Mouse (Mus musculus) neural tube, embryonic 14.5 days (tissue): ENCODE results near the gene Svs1. TPM values are rescaled to one million over a fixed set of nuclear protein-coding genes. Genes with fewer than 3 reads are reported as not detected.

Experiments used
- ATAC-seq: fragments of 200-750 bp; cut with Nextera tagmentation; 2 replicates; pipeline ENCODE4 v1.8.0; 2017; ENCODE audit warnings: low read depth, mild to moderate bottlenecking, moderate TSS enrichment, moderate library complexity
- H3K27ac ChIP-seq: fragments of 300-500 bp; sonication (generic); 2 replicates; pipeline ENCODE4 v1.5.1; 2014; ENCODE audit warnings: low read depth, mild to moderate bottlenecking, control low read depth, low read length, moderate library complexity, mixed read lengths
- H3K27me3 ChIP-seq: fragments of 300-500 bp; sonication (generic); 2 replicates; pipeline ENCODE4 v1.6.1; 2014; ENCODE audit warnings: low read length; ENCODE audit not compliant: control insufficient read depth, insufficient read depth
- H3K36me3 ChIP-seq: fragments of 300-500 bp; sonication (generic); 2 replicates; pipeline ENCODE4 v1.6.1; 2014; ENCODE audit warnings: low read length, mixed read lengths; ENCODE audit not compliant: control insufficient read depth, insufficient read depth
- H3K4me1 ChIP-seq: fragments of 300-500 bp; sonication (generic); 2 replicates; pipeline ENCODE4 v1.6.1; 2014; ENCODE audit warnings: low read length; ENCODE audit not compliant: control insufficient read depth, insufficient read depth
- H3K4me2 ChIP-seq: fragments of 300-500 bp; sonication (generic); 2 replicates; pipeline ENCODE4 v1.6.1; 2014; ENCODE audit warnings: mild to moderate bottlenecking, low read depth, low read length, control low read depth
- H3K4me3 ChIP-seq: fragments of 300-500 bp; sonication (generic); 2 replicates; pipeline ENCODE4 v1.5.1; 2014; ENCODE audit warnings: low read depth, low read length, control low read depth, mixed read lengths
- H3K9ac ChIP-seq: fragments of 300-500 bp; sonication (generic); replicated peaks from 2 replicates; pipeline ENCODE4 v1.6.1; 2014; ENCODE audit warnings: low read depth, mild to moderate bottlenecking, control low read depth, low read length, mixed read lengths
- H3K9me3 ChIP-seq: fragments of 300-500 bp; sonication (generic); 2 replicates; pipeline ENCODE4 v1.6.1; 2016; ENCODE audit warnings: low read length; ENCODE audit not compliant: control insufficient read depth
- WGBS: fragments of 180-500 bp; shearing (Covaris S2); extraction: QIAGEN DNeasy Blood & Tissue Kit; methylation state at CpG from one replicate; pipeline ENCODE4 v1.1.7; 2014; 5-methylcytosine and 5-hydroxymethylcytosine counted together
- polyA plus RNA-seq: library from polyadenylated mRNA; unstranded; fragments of >200 nt; fragmentation: Nextera tagmentation; extraction: Ambion mirVana; gene quantifications from 2 replicates; pipeline ENCODE4 v1.2.1, GENCODE M21; 2014

Gene Svs1
- polyA plus RNA-seq, 1 experiment from 2014 or later, result not detected

DNA sequence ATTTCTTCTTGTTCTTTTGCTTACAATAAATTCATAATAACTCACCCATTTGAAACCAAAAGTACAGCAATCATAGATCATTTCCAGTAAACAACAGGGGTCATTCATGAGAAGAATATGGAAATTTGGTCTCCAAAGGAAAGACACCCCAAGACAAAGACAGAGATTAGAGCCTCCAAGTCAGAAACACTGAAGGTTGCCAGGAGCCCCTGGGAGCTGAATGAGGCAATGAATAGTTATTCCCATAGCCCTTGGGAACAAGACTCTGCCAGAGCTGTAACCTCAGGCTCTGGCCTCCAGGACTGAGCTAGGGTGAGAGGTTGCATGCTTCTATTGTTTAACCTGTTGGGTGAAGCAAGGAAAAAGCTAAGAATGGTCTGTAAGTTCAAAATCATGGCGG, 32.7 kb downstream of the Svs1 start:
- WGBS, result 94% methylated on average over 1 of the region's 1 CpGs
- no peak for ATAC-seq

DNA sequence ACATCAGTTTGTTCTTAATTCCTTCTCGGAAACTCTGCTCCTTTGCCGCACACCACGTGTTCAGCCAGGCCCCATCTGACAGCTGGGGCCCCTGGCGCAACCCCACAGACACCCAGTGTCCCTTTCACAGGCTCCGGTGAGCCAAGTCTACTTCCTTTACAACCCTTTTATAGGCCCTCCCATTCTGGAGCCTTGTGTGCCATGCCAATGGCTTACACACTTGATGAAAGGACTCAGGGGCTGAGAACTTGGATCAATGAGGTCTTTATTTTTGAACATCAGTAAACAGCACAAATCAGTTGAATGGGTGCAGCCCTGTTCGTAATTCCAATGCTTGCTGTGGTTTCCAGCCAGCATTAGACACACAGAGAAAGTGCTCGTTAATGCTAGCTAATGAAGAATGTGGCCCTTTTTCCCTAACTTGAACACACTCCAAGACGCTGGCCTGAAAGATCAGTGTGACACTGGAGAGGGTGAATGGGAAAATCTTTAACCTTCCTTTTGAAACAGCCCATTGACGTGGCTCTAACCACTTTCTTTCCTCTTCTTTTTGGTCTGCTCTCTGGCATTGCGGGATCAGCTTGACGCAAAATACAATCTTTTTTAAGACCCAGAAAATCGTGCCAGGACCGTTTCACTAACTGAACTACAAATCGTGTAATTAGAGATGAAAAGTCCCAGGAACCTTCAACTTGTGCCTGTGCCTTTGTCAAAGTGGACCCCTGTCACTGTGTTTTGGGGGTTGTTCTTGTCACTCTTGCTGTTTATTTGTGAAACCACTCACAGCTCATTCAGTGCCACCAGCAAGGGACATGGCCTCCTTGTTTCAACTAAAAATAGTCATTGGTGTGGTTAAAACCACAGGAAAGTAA, 34.7 kb downstream of the Svs1 start:
- WGBS, result 33% methylated on average over 14 of the region's 14 CpGs
- 0 out of 2 replicates have a peak, but pooled peaks cover 3% of the 10 kb centered on the region for H3K4me1 ChIP-seq
- ATAC-seq, result peak; percentile 91
- no peak overlapping the region for H3K9ac ChIP-seq
- H3K4me2 ChIP-seq, result no peak overlapping the region
- H3K27me3 ChIP-seq, result no peaks in the 10 kb centered on the region
- H3K9me3 ChIP-seq, result no peaks in the 10 kb centered on the region
- no peak overlapping the region for H3K4me3 ChIP-seq
- H3K27ac ChIP-seq, result no peak overlapping the region
- H3K36me3 ChIP-seq, result no peaks in the 10 kb centered on the region

More for the DNA sequence above, 32.7 kb downstream of the Svs1 start:
- no peak overlapping the region for H3K4me2 ChIP-seq
- H3K27ac ChIP-seq, result no peak overlapping the region
- 0 out of 2 replicates have a peak, but pooled peaks cover 3% of the 10 kb centered on the region for H3K4me1 ChIP-seq
- no peaks in the 10 kb centered on the region for H3K9me3 ChIP-seq
- no peak overlapping the region for H3K4me3 ChIP-seq
- no peak overlapping the region for H3K9ac ChIP-seq
- H3K36me3 ChIP-seq, result no peaks in the 10 kb centered on the region
- H3K27me3 ChIP-seq, result no peaks in the 10 kb centered on the region

DNA sequence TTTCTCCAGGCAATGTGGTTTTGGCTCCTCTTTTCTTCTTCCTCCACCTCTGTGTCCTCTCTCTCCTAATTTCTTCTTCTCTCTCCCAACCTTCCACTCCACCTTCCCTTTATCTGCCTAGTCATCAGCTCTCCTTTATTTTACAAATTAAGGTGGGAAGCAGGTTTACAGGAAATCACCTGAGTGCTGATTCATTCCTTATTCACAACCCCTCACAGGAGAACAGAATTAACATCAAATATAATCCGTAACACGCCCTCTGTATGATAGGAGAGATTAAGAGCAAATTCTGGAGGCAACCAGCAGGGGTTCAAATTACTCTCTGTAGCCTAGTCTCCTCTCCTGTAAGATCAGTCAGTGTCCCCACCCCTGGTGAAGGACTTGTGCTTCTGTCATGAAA, 35.7 kb downstream of the Svs1 start:
- ATAC-seq, result no peak
- 94% methylated on average over 2 of the region's 2 CpGs for WGBS
- H3K4me3 ChIP-seq, result no peak overlapping the region
- H3K27me3 ChIP-seq, result no peaks in the 10 kb centered on the region
- no peak overlapping the region for H3K9ac ChIP-seq
- no peak overlapping the region for H3K27ac ChIP-seq
- no peak overlapping the region for H3K4me2 ChIP-seq
- 0 out of 2 replicates have a peak, but pooled peaks cover 3% of the 10 kb centered on the region for H3K4me1 ChIP-seq
- H3K9me3 ChIP-seq, result no peaks in the 10 kb centered on the region
- H3K36me3 ChIP-seq, result no peaks in the 10 kb centered on the region

DNA sequence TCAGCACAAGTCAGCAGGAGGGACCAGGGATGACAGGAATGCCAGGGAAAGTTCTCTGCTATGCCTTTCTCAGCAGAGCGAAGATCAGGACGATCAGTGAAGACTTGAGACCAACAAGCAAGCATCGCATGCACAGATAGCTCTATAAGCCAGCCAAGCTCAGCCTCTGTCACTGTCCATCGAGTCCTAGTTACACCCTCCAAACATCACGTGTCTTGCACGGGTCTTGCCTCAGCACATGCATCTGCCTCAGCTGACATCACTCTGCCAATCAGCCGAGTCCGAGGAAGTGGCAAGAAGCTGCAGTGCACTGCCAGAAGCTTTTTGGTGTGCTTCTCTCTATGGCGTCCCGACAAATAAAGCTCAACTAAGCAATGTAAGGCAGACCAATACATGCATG, 36.7 kb downstream of the Svs1 start:
- Histone ChIP-seq H3K27me3 (no peaks in the 10 kb centered on the region), H3K36me3 (no peaks in the 10 kb centered on the region), H3K9ac (no peak overlapping the region), H3K4me2 (no peak overlapping the region), H3K9me3 (no peaks in the 10 kb centered on the region), H3K4me1 (0 out of 2 replicates have a peak, but pooled peaks cover 3% of the 10 kb centered on the region), H3K27ac (no peak overlapping the region), H3K4me3 (no peak overlapping the region)
- WGBS, result 88% methylated on average over 10 of the region's 10 CpGs
- no peak for ATAC-seq

DNA sequence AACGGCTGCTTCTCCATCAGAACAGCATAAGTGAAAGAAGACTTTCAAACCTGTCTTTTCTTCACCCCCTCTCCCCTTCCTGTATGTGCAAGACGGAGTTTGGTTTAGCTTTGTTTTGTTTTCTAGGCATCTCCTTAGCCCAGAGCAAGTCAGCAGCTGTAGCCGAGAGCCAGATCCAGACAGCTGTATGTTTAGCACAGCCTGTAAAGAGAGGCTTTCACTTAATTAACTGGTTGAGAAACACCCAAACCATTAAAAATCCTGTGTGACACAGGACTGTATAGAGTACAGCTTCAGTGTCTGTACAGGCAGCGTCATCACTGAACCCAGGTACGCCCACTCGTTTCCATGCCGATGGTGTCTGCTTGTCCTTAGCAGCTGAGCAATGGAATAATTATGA, 38.6 kb downstream of the Svs1 start:
- H3K27me3 ChIP-seq, result no peaks in the 10 kb centered on the region
- no peak overlapping the region for H3K27ac ChIP-seq
- no peak overlapping the region for H3K9ac ChIP-seq
- ATAC-seq, result no peak
- no peaks in the 10 kb centered on the region for H3K9me3 ChIP-seq
- 0 out of 2 replicates have a peak, but pooled peaks cover 3% of the 10 kb centered on the region for H3K4me1 ChIP-seq
- H3K4me2 ChIP-seq, result no peak overlapping the region
- no peaks in the 10 kb centered on the region for H3K36me3 ChIP-seq
- 81% methylated on average over 7 of the region's 7 CpGs for WGBS
- H3K4me3 ChIP-seq, result no peak overlapping the region

DNA sequence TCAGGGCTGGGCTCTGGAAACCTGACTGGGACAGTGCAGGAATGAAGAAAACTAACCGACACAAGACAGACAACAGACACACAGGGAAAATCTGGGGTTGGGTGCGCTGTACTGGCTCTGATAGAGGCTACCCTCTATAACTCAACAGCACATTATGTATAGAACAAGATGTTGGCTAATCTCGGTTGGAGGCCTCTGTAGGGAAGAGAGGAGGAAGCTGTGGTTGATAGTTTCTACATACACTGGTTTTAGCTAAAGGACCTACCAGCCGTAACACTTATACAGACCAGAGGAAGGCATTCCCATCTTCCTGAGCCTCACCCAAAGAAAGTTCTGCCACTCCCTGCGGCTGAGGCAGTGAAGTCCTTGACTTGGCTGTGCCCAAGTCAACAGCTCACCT, 39.8 kb downstream of the Svs1 start:
- no peaks in the 10 kb centered on the region for H3K36me3 ChIP-seq
- H3K27me3 ChIP-seq, result no peaks in the 10 kb centered on the region
- H3K4me3 ChIP-seq, result no peak overlapping the region
- H3K4me1 ChIP-seq, result no peaks in the 10 kb centered on the region
- ATAC-seq, result no peak
- H3K4me2 ChIP-seq, result no peak overlapping the region
- 92% methylated on average over 5 of the region's 5 CpGs for WGBS
- no peaks in the 10 kb centered on the region for H3K9me3 ChIP-seq
- H3K9ac ChIP-seq, result no peak overlapping the region
- no peak overlapping the region for H3K27ac ChIP-seq

DNA sequence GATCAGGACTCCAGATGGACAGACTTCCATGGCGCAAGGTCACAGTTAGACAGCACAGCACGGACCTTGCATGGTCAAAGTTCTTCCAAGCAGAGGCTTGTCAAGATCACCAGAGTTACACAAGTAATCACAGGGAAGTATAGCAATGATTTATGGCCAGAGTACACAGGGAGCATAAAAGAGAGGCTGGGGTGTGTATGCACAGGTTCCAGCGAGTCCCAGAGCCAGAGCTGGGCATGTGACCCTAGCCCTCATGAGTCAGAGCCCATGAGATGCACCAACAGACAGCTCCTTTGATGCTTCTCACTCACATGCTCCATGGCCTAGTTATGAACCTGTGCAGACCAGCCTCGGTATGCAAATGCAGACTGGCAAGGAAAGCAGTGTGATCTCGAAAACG, 41.4 kb downstream of the Svs1 start:
- H3K9ac ChIP-seq, result no peak overlapping the region
- WGBS, result 86% methylated on average over 6 of the region's 6 CpGs
- no peaks in the 10 kb centered on the region for H3K9me3 ChIP-seq
- no peak overlapping the region for H3K27ac ChIP-seq
- no peaks in the 10 kb centered on the region for H3K4me1 ChIP-seq
- ATAC-seq, result no peak
- H3K36me3 ChIP-seq, result no peaks in the 10 kb centered on the region
- no peak overlapping the region for H3K4me2 ChIP-seq
- no peaks in the 10 kb centered on the region for H3K27me3 ChIP-seq
- no peak overlapping the region for H3K4me3 ChIP-seq

DNA sequence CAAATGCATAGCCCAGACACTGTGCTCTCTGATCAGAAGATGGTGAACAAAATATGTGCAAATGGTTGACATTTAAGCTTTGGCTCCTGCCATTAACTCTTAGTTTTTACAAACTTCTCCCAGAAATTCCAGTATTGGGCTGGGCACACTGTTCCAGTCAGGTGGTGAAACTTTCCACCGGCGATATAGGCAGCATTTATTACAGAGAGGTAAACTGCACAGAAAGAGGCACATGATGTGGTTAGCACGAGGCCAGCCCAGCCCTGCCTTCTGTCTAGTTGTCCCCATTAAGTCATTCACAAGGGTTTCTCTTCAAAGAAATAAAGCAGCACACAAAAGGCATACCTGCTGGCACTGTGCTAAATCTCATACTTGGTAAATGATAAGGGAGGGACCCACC, 42.0 kb downstream of the Svs1 start:
- 84% methylated on average over 3 of the region's 3 CpGs for WGBS
- no peak overlapping the region for H3K27ac ChIP-seq

DNA sequence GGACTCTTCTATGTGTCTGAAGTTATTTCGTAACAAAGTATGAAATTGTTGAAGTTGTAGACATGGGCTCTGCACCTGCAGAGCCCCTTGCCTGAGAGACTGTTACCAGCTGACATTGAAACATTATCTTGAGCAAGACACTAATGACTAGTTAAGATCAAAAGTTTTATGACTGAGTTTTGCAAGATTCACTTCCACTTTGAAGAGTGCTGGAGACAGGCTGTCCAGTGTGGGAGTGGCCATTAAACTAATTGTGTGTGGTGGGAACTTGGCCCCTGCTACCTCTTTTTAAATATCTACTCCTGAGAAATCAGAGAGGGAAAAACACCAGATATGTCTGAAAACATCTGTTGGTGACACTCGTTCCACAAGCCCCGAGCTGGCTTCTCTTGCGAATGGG, 44.6 kb downstream of the Svs1 start:
- Histone ChIP-seq H3K4me1 (no peaks in the 10 kb centered on the region), H3K4me2 (no peak overlapping the region), H3K4me3 (no peak overlapping the region), H3K9ac (no peak overlapping the region), H3K9me3 (no peaks in the 10 kb centered on the region), H3K27me3 (0 out of 2 replicates have a peak, but pooled peaks cover 2% of the 10 kb centered on the region), H3K27ac (no peak overlapping the region), H3K36me3 (no peaks in the 10 kb centered on the region)
- no peak for ATAC-seq
- WGBS, result 93% methylated on average over 4 of the region's 4 CpGs

More for the DNA sequence above, 42.0 kb downstream of the Svs1 start:
- H3K4me1 ChIP-seq, result no peaks in the 10 kb centered on the region
- no peak overlapping the region for H3K4me3 ChIP-seq
- no peaks in the 10 kb centered on the region for H3K36me3 ChIP-seq
- no peak overlapping the region for H3K4me2 ChIP-seq
- H3K9me3 ChIP-seq, result no peaks in the 10 kb centered on the region
- no peak for ATAC-seq
- H3K27me3 ChIP-seq, result no peaks in the 10 kb centered on the region
- H3K9ac ChIP-seq, result no peak overlapping the region
